Mouse (Mus musculus) cortical plate, adult 2 months (tissue): ENCODE data around the gene Gm20481. TPM values are rescaled to one million over a fixed set of nuclear protein-coding genes. Genes with fewer than 3 reads are reported as not detected.
"Not testable (repeated sequence)": the region's sequence is repeated elsewhere in the genome, so short reads cannot be mapped to it uniquely, and the experiment has no call there.

ENCODE experiments used
- H3K27ac ChIP-seq: fragments of 200-500 bp; 2 replicates; pipeline ENCODE4 v1.5.1; 2012; ENCODE audit warnings: low read length, control low read depth, inconsistent platforms; ENCODE audit not compliant: insufficient read depth
- H3K4me1 ChIP-seq: fragments of 200-500 bp; 2 replicates; pipeline ENCODE4 v1.6.1; 2011; ENCODE audit warnings: low read length; ENCODE audit not compliant: control insufficient read depth, insufficient read depth
- H3K4me3 ChIP-seq: fragments of 200-500 bp; 2 replicates; pipeline ENCODE4 v1.5.1; 2011; ENCODE audit warnings: mild to moderate bottlenecking, low read length, control low read depth; ENCODE audit not compliant: insufficient read depth
- CTCF ChIP-seq: fragments of 200-500 bp; IDR thresholded peaks from 2 replicates; pipeline ENCODE4 v1.5.1; 2011; ENCODE audit warnings: mild to moderate bottlenecking, control low read depth, low read length; ENCODE audit not compliant: insufficient read depth; ENCODE audit errors: extremely low read depth
- POLR2A ChIP-seq: fragments of 200-500 bp; IDR thresholded peaks from 2 replicates; pipeline ENCODE4 v1.6.1; 2011; ENCODE audit warnings: mild to moderate bottlenecking, low read length, control low read depth; ENCODE audit not compliant: insufficient read depth; ENCODE audit errors: extremely low read depth
- polyA plus RNA-seq: library from polyadenylated mRNA; depleted of rRNA; stranded (reverse); fragments of >200 nt; gene quantifications from 2 replicates; pipeline ENCODE4 v1.2.3, GENCODE M21; 2012

The Gm20481 gene
- polyA plus RNA-seq, 1 experiment = not detected

DNA sequence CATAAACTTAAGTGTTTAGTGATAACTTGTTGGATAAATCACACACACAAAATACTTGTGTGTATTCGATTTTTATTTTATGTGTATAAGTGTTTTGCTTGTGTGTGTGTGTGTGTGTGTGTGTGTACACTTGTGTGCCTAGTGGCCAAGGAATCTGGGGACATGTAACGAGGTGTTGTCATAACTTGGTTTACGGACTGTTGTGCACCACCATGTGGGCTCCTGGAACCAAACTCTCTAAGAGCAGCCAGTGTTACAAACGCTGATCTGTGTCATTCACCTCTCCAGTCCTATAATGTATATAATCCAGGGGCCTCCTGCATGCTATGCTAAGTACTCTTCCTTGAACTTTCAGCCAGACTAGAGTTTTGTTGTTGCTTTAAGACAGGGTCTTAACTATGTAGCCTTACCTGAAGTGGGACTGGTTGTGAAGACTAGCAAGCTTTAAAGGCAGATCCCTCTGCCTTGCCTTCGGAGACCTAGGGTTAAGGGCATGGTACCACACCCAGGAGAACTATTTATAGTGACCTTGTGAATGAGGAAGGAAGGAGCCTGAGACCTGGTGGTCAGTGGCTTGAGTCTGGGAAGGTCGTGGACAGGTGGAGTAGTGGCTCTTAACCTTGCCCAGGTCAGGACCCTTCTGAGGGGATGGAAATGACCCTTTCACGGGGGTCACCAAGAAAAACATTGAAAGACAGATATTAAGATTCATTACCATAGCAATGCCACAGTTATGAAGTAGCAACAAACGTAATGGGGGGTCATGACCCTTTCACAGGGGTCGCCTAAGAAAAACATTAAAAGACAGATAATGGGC is 33.5 kb downstream of the Gm20481 start:
- TF ChIP-seq CTCF (no peak), POLR2A (no peak)
- Histone ChIP-seq H3K4me3 (no peak overlapping the region), H3K27ac (no peak overlapping the region), H3K4me1 (peaks cover 4% of the 10 kb centered on the region; the same call in 1 of the 2 replicates)

GRCm38 (mm10) chr17:35004075-35004717 is 34.5 kb downstream of the Gm20481 start:
- H3K4me3 ChIP-seq = no peak overlapping the region
- H3K4me1 ChIP-seq = peaks cover 4% of the 10 kb centered on the region; the same call in 1 of the 2 replicates
- H3K27ac ChIP-seq = no peak overlapping the region
- TF ChIP-seq POLR2A = no peak
- no peak for TF ChIP-seq CTCF

DNA sequence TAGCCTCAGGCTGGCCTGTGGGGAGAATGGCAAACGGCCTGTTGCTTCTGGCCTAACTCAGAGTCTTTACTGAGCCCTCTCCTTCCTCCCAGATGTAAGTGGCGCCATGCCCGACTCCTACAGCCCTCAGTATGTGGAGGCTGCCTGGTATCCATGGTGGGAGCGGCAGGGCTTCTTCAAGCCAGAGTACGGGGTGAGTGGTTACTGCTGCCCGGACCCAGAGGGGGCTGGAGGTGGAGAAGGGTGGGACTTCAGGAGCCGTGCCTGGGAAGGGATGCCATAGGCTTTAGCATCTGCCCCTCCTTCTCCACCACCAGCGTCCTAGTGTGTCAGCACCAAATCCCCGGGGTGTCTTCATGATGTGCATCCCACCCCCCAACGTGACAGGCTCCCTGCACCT is 35.4 kb downstream of the Gm20481 start:
- H3K4me1 ChIP-seq = peaks cover 4% of the 10 kb centered on the region; the same call in 1 of the 2 replicates
- H3K27ac ChIP-seq = no peak overlapping the region
- H3K4me3 ChIP-seq = no peak overlapping the region
- TF ChIP-seq CTCF (no peak), POLR2A (no peak)

DNA sequence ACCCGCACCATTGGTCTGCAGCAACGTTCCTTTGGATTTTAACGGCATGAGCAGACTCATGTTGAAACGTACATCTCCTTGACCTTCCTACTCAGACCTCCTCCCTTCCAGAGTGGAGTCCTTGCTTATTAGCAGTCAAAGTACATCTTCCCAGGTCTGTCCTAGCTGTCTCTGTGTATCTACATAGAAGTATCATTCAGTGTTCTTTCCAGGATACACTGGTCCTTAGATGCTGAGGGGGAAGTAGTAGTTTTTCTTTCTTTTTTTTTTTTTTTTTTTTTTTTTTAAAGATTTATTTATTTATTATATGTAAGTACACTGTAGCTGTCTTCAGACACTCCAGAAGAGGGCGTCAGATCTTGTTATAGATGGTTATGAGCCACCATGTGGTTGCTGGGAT is 36.2 kb downstream of the Gm20481 start:
- not testable (repeated sequence) for H3K27ac ChIP-seq, H3K4me1 ChIP-seq, H3K4me3 ChIP-seq

- Histone ChIP-seq H3K27ac (no peak overlapping the region), H3K4me3 (no peak overlapping the region), H3K4me1 (peaks cover under 1% of the 10 kb centered on the region; the same call in 1 of the 2 replicates)
- TF ChIP-seq POLR2A (no peak), CTCF (no peak)
These were observed 37.8 kb downstream of the Gm20481 start for GRCm38 (mm10) chr17:35007387-35007991.

- Histone ChIP-seq H3K27ac (no peak overlapping the region), H3K4me3 (no peak overlapping the region), H3K4me1 (no peaks in the 10 kb centered on the region)
- TF ChIP-seq POLR2A = no peak
- TF ChIP-seq CTCF = no peak
These were observed 39.9 kb downstream of the Gm20481 start for GRCm38 (mm10) chr17:35009586-35009985.

GRCm38 (mm10) chr17:35011440-35011839 is 41.7 kb downstream of the Gm20481 start:
- H3K27ac ChIP-seq = no peak overlapping the region
- no peak for TF ChIP-seq POLR2A
- no peak for TF ChIP-seq CTCF
- H3K4me3 ChIP-seq = no peak overlapping the region
- H3K4me1 ChIP-seq = no peaks in the 10 kb centered on the region

DNA sequence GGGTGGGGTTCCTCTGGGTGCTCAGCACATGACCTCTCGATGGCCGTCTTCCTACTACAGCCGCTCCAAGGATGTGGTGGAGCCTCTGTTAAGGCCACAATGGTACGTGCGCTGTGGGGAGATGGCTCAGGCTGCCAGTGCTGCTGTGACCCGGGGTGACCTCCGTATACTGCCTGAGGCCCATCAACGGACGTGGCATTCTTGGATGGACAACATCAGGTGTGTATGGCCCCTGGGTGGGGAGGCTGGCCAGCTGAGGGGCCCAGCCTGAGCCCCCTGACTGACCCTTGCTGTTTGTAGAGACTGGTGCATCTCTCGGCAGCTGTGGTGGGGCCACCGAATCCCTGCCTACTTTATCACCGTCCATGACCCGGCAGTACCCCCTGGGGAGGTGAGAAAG is 42.7 kb downstream of the Gm20481 start:
- Histone ChIP-seq H3K4me3 (no peak overlapping the region), H3K27ac (no peak overlapping the region), H3K4me1 (no peaks in the 10 kb centered on the region)
- no peak for TF ChIP-seq CTCF
- TF ChIP-seq POLR2A = no peak

- Histone ChIP-seq H3K4me3 (no peak overlapping the region), H3K27ac (no peak overlapping the region), H3K4me1 (no peaks in the 10 kb centered on the region)
- TF ChIP-seq POLR2A (no peak), CTCF (no peak)
These were observed 43.5 kb downstream of the Gm20481 start for GRCm38 (mm10) chr17:35013221-35013620.
